Mouse (Mus musculus) heart, adult 2 months (tissue): Measurements from ENCODE around the gene Pygl. TPM values are rescaled to one million over a fixed set of nuclear protein-coding genes. Genes with fewer than 3 reads are reported as not detected.
"Not testable (repeated sequence)": the region's sequence is repeated elsewhere in the genome, so short reads cannot be mapped to it uniquely, and the experiment has no call there.

Source experiments
- DNase-seq, 2 experiments: peaks; one replicate each; pipeline ENCODE4 v3.0.0; 2021
- H3K27ac ChIP-seq: fragments of 200-600 bp; 2 replicates; pipeline ENCODE4 v1.8.1; 2022
- H3K27me3 ChIP-seq: fragments of 200-500 bp; 2 replicates; pipeline ENCODE4 v1.6.1; 2012; ENCODE audit warnings: mild to moderate bottlenecking, low read length, inconsistent platforms, mixed read lengths; ENCODE audit not compliant: control insufficient read depth, insufficient read depth
- H3K36me3 ChIP-seq: fragments of 200-500 bp; 2 replicates; pipeline ENCODE4 v1.6.1; 2012; ENCODE audit warnings: low read length, inconsistent platforms; ENCODE audit not compliant: control insufficient read depth, insufficient read depth
- H3K4me1 ChIP-seq: fragments of 200-500 bp; 2 replicates; pipeline ENCODE4 v1.6.1; 2011; ENCODE audit warnings: low read length; ENCODE audit not compliant: control insufficient read depth, insufficient read depth
- H3K4me3 ChIP-seq: fragments of 200-600 bp; 2 replicates; pipeline ENCODE4 v1.8.1; 2022
- H3K79me2 ChIP-seq: fragments of 200-500 bp; replicated peaks from 2 replicates; pipeline ENCODE4 v1.6.1; 2012; ENCODE audit warnings: mild to moderate bottlenecking, inconsistent platforms, low read length, moderate library complexity, mixed read lengths; ENCODE audit not compliant: control insufficient read depth, insufficient read depth
- H3K9ac ChIP-seq: fragments of 200-500 bp; 2 replicates; pipeline ENCODE4 v1.6.1; 2012; ENCODE audit warnings: low read depth, mild to moderate bottlenecking, control low read depth, inconsistent platforms, low read length, mixed read lengths
- CTCF ChIP-seq: fragments of 200-600 bp; IDR thresholded peaks from 2 replicates; pipeline ENCODE4 v1.8.1; 2022; ENCODE audit warnings: antibody characterized with exemption, mild to moderate bottlenecking, moderate library complexity
- EP300 ChIP-seq: fragments of 200-500 bp; IDR thresholded peaks from 2 replicates; pipeline ENCODE4 v1.6.1; 2011; ENCODE audit warnings: low read depth, low read length, control low read depth; ENCODE audit not compliant: insufficient read depth
- POLR2A ChIP-seq: fragments of 200-500 bp; IDR thresholded peaks from 2 replicates; pipeline ENCODE4 v1.6.1; 2011; ENCODE audit warnings: mild to moderate bottlenecking, low read depth, low read length, control low read depth; ENCODE audit not compliant: insufficient read depth
- WGBS: fragments of 180-500 bp; shearing (Covaris S2); methylation state at CpG from one replicate; pipeline ENCODE4 v1.1.7; 2018; 5-methylcytosine and 5-hydroxymethylcytosine counted together
- intact Hi-C: fragments of 180-260 bp; cut with DNase I; formaldehyde crosslinking; loops from one replicate; pipeline ENCODE4 v1.15.1; 2025
- polyA plus RNA-seq: library from polyadenylated mRNA; depleted of rRNA; stranded (reverse); fragments of >200 nt; gene quantifications from 2 replicates; pipeline ENCODE4 v1.2.3, GENCODE M21; 2012
- total RNA-seq, 2 experiments: library from RNA; stranded (reverse); gene quantifications; 2 replicates each; pipeline ENCODE4 v1.2.3; 2021

The Pygl gene
- total and polyA plus RNA-seq, 3 experiments, result 4.5 to 15.3 (median 4.6) TPM

GRCm38 (mm10) chr12:70204433-70204832, 26.9 kb downstream of the Pygl start:
- Histone ChIP-seq H3K4me1 (no peaks in the 10 kb centered on the region), H3K36me3 (no peaks in the 10 kb centered on the region), H3K27me3 (no peaks in the 10 kb centered on the region), H3K27ac (no peak overlapping the region), H3K4me3 (no peak overlapping the region), H3K79me2 (no peaks in the 10 kb centered on the region), H3K9ac (no peak overlapping the region)
- WGBS, result 80% methylated on average over 8 of the region's 8 CpGs
- DNase-seq, result no peak
- TF ChIP-seq CTCF (no peak), POLR2A (no peak), EP300 (no peak)
- intact Hi-C loops, result no loop called here

- H3K4me1 ChIP-seq, result no peaks in the 10 kb centered on the region
- TF ChIP-seq EP300, result no peak
- TF ChIP-seq POLR2A, result no peak
- 0 out of 2 replicates have a peak, but pooled peaks have one; percentile 4 for TF ChIP-seq CTCF
- 74% methylated on average over 5 of the region's 5 CpGs for WGBS
- DNase-seq, result no peak
- no peak overlapping the region for H3K9ac ChIP-seq
- no peaks in the 10 kb centered on the region for H3K36me3 ChIP-seq
- no peak overlapping the region for H3K27ac ChIP-seq
- no peaks in the 10 kb centered on the region for H3K79me2 ChIP-seq
- no peak overlapping the region for H3K4me3 ChIP-seq
- H3K27me3 ChIP-seq, result no peaks in the 10 kb centered on the region
- intact Hi-C loops, result no loop called here
Measured at GRCm38 (mm10) chr12:70201926-70202529, 29.3 kb downstream of the Pygl start.

- no peak for DNase-seq
- no peak overlapping the region for H3K4me3 ChIP-seq
- H3K4me1 ChIP-seq, result no peaks in the 10 kb centered on the region
- H3K27me3 ChIP-seq, result no peaks in the 10 kb centered on the region
- no peak overlapping the region for H3K9ac ChIP-seq
- no peaks in the 10 kb centered on the region for H3K36me3 ChIP-seq
- no peak overlapping the region for H3K27ac ChIP-seq
- TF ChIP-seq EP300 (no peak), CTCF (no peak), POLR2A (no peak)
- no peaks in the 10 kb centered on the region for H3K79me2 ChIP-seq
- intact Hi-C loops, result no loop called here
- WGBS, result 83% methylated on average over 5 of the region's 5 CpGs
Measured at GRCm38 (mm10) chr12:70196341-70196740, 34.9 kb downstream of the Pygl start.

GRCm38 (mm10) chr12:70195426-70195825, 35.9 kb downstream of the Pygl start:
- H3K27me3 ChIP-seq, result no peaks in the 10 kb centered on the region
- H3K4me1 ChIP-seq, result no peaks in the 10 kb centered on the region
- no peak for DNase-seq
- H3K9ac ChIP-seq, result no peak overlapping the region
- H3K79me2 ChIP-seq, result no peaks in the 10 kb centered on the region
- TF ChIP-seq EP300, result no peak
- no peak for TF ChIP-seq POLR2A
- no peak for TF ChIP-seq CTCF
- WGBS, result 95% methylated on average over 6 of the region's 6 CpGs
- no peak overlapping the region for H3K27ac ChIP-seq
- H3K36me3 ChIP-seq, result no peaks in the 10 kb centered on the region
- H3K4me3 ChIP-seq, result no peak overlapping the region
- intact Hi-C loops, result no loop called here

GRCm38 (mm10) chr12:70192267-70192727, 39.0 kb downstream of the Pygl start:
- intact Hi-C loops, result no loop called here
- no peak for DNase-seq
- H3K27me3 ChIP-seq, result no peaks in the 10 kb centered on the region
- H3K79me2 ChIP-seq, result no peaks in the 10 kb centered on the region
- no peak overlapping the region for H3K27ac ChIP-seq
- no peak overlapping the region for H3K9ac ChIP-seq
- peak overlapping the region; percentile 24; the same call in 1 of the 2 replicates for H3K4me3 ChIP-seq
- H3K4me1 ChIP-seq, result no peaks in the 10 kb centered on the region
- TF ChIP-seq EP300 (no peak), CTCF (no peak), POLR2A (no peak)
- 25% methylated on average over 19 of the region's 19 CpGs for WGBS
- no peaks in the 10 kb centered on the region for H3K36me3 ChIP-seq

- TF ChIP-seq EP300 (no peak), CTCF (no peak), POLR2A (no peak)
- H3K79me2 ChIP-seq, result no peaks in the 10 kb centered on the region
- no peak overlapping the region for H3K27ac ChIP-seq
- no peak for DNase-seq
- WGBS, result 86% methylated on average over 22 of the region's 22 CpGs
- intact Hi-C loops, result no loop called here
- H3K4me1 ChIP-seq, result no peaks in the 10 kb centered on the region
- H3K9ac ChIP-seq, result no peak overlapping the region
- H3K36me3 ChIP-seq, result no peaks in the 10 kb centered on the region
- no peaks in the 10 kb centered on the region for H3K27me3 ChIP-seq
- no peak overlapping the region for H3K4me3 ChIP-seq
Measured at GRCm38 (mm10) chr12:70184173-70184783, 47.0 kb downstream of the Pygl start.

- WGBS, result 92% methylated on average over 8 of the region's 8 CpGs
- intact Hi-C loops, H3K36me3 ChIP-seq: not testable (repeated sequence)
Measured at GRCm38 (mm10) chr12:70183507-70183906, 47.8 kb downstream of the Pygl start.

More at GRCm38 (mm10) chr12:70183507-70183906, 47.8 kb downstream of the Pygl start:
- not testable (repeated sequence) for H3K9ac ChIP-seq, H3K79me2 ChIP-seq, DNase-seq, H3K4me3 ChIP-seq, H3K27me3 ChIP-seq, H3K27ac ChIP-seq, H3K4me1 ChIP-seq
